Mouse (Mus musculus): ENCODE data around the gene Otud7b.

GRCm38 (mm10) chr3:96098168-96098567 is 6.2 kb upstream of the Otud7b start:
- TF ChIP-seq CTCF (IDR thresholded peaks at IDR 0.05; ENCODE audit: insufficient read depth, low read depth, low read length) (no peak), POLR2A (IDR thresholded peaks at IDR 0.05; ENCODE audit: insufficient read depth, low read depth, low read length) (no peak)

Data from olfactory bulb, adult 2 months (tissue).